ENCODE assay signal across 21 mouse cellular contexts in genomic region chr2:59666533-59666932, GRCm38 (mm10). TPM values are rescaled to one million over a fixed set of nuclear protein-coding genes. Genes with fewer than 3 reads are reported as not detected.
DNase-seq lines count a peak whose midpoint lies in the region; ATAC-seq and TF ChIP-seq lines count a peak whose summit lies in the region.
"Had no signal": no experiment of that assay in that cellular context is flagged by ENCODE, and none has a peak within 500 bp of the region (broad histone marks: within the 10 kb centered on the region; RNA-seq: fewer than 3 reads in every experiment).

No protein-coding gene starts in this region.

- no peak for TF ChIP-seq CTCF in lung, postnatal 0 days (IDR thresholded peaks at IDR 0.05)

- no peak for ATAC-seq in lung, postnatal 0 days
- ATAC-seq: forebrain, embryonic 13.5 days; forebrain, embryonic 15.5 days; forebrain, postnatal 0 days had no signal

- intact Hi-C loops in heart, postnatal 36 days (cut with DNase I) = no loop called here

- no peak for TF ChIP-seq EP300 in lung, postnatal 0 days (IDR thresholded peaks at IDR 0.05)

- DNase-seq in heart, adult 11 months = peak; percentile 82
- no peak for DNase-seq in heart, postnatal 36 days
- DNase-seq in lung, postnatal 0 days (ENCODE audit: low spot score) = peak; percentile 43
- DNase-seq in lung, postnatal 14 days = no peak
- peak; percentile 16 for DNase-seq in 3T3-L1 (ENCODE audit: low read depth, low spot score)
- DNase-seq in naive thymus-derived CD4-positive, alpha-beta T cell, adult 2 months (ENCODE audit: low read depth) = peak; percentile 21
- DNase-seq in frontal cortex, postnatal 36 days (ENCODE audit: low spot score in 2 of 2) = no peak
- DNase-seq: adrenal gland, adult 2 months; adrenal gland, postnatal 10 days; adrenal gland, postnatal 25 days; B cell, adult 2 months; cerebellum, adult 11 months; cerebellum, adult 2 months; cerebellum, adult 9-10 months; cerebellum, postnatal 10 days; cerebellum, postnatal 25 days; forebrain, postnatal 0 days had no signal

- no peaks in the 10 kb centered on the region for H3K36me3 ChIP-seq in lung, postnatal 0 days (ENCODE audit: insufficient read depth, low read length)
- H3K36me3 ChIP-seq: embryonic facial prominence, embryonic 10.5 days; embryonic facial prominence, embryonic 12.5 days; forebrain, embryonic 15.5 days had no signal

- peaks cover 17% of the 10 kb centered on the region; the same call in 1 of the 2 replicates for H3K4me1 ChIP-seq in lung, postnatal 0 days (ENCODE audit: insufficient read depth, low read depth, low read length)

- 65% methylated on average over 5 of the region's 5 CpGs for WGBS in lung, postnatal 0 days

- no peaks in the 10 kb centered on the region for H3K27me3 ChIP-seq in lung, postnatal 0 days (replicated peaks; ENCODE audit: insufficient read depth, low read length)
- H3K27me3 ChIP-seq: embryonic facial prominence, embryonic 12.5 days; forebrain, embryonic 13.5 days; forebrain, embryonic 15.5 days had no signal

- H3K4me2 ChIP-seq in lung, postnatal 0 days (replicated peaks; ENCODE audit: low read depth, low read length) = no peak overlapping the region
- H3K4me2 ChIP-seq: embryonic facial prominence, embryonic 12.5 days; forebrain, embryonic 13.5 days; forebrain, embryonic 15.5 days had no signal

- no peak overlapping the region for H3K4me3 ChIP-seq in lung, postnatal 0 days (ENCODE audit: low read depth, low read length)
- H3K4me3 ChIP-seq: embryonic facial prominence, embryonic 10.5 days; embryonic facial prominence, embryonic 12.5 days; forebrain, embryonic 13.5 days; forebrain, embryonic 15.5 days had no signal

- no peak overlapping the region for H3K9ac ChIP-seq in lung, postnatal 0 days (replicated peaks; ENCODE audit: low read depth)
- H3K9ac ChIP-seq: embryonic facial prominence, embryonic 12.5 days; forebrain, embryonic 13.5 days; forebrain, embryonic 15.5 days; forebrain, postnatal 0 days had no signal

- H3K27ac ChIP-seq in lung, postnatal 0 days (ENCODE audit: low read length) = no peak overlapping the region
- H3K27ac ChIP-seq: embryonic facial prominence, embryonic 10.5 days; embryonic facial prominence, embryonic 12.5 days; forebrain, embryonic 13.5 days; forebrain, embryonic 15.5 days had no signal

- no peaks in the 10 kb centered on the region for H3K9me3 ChIP-seq in lung, postnatal 0 days (ENCODE audit: low read length)
- H3K9me3 ChIP-seq: embryonic facial prominence, embryonic 10.5 days; embryonic facial prominence, embryonic 12.5 days; forebrain, embryonic 13.5 days; forebrain, embryonic 15.5 days had no signal

RNA-seq across cellular contexts. Expression of gene Tanc1, which starts 54.7 kb away (rescaled TPM):
- total RNA-seq in heart, postnatal 36 days (2021) = 10 to 100 TPM; 26.6 to 29.8 TPM
- 20.9 and 24.0 TPM in 2 replicates for polyA plus RNA-seq in lung, postnatal 0 days (2015; fragmentation: Nextera tagmentation; extraction: Ambion mirVana)

Comparison
In these comparisons a context has a peak if more than half of its experiments do, and no peak if none do; other contexts are left out.
1. DNase-seq: peak in heart, adult 11 months (single experiment), lung, postnatal 0 days (single experiment), 3T3-L1 (single experiment) and naive thymus-derived CD4-positive, alpha-beta T cell, adult 2 months (single experiment); none in heart, postnatal 36 days (0 of 2), lung, postnatal 14 days (single experiment) and frontal cortex, postnatal 36 days (0 of 2).